Mouse (Mus musculus): ENCODE data around the gene Sult6b2.

DNA sequence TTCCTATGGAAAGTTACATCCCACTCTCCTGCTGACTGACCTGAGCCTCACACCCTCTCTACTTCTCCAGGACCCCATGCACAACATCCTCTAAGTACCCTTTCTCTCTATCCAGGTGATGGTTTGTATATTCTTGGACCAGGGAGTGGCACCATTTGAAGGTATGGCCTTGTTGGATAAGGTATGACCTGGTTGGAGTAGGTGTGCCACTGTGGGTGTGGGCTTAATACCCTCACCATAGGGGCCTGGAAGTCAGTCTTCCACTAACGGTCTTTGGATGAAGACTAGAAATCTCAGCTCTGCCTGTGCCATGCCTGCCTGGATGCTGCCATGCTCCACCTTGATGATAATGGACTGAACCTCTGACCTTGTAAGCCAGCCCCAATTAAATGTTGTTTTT, 34.2 kb upstream of the Sult6b2 start:
- TF ChIP-seq EP300 (IDR thresholded peaks at IDR 0.05; ENCODE audit: low read depth) (no peak), CTCF (IDR thresholded peaks at IDR 0.05; ENCODE audit: low read depth) (no peak)
